ENCODE assay signal across 8 mouse cellular contexts in the genomic region with DNA sequence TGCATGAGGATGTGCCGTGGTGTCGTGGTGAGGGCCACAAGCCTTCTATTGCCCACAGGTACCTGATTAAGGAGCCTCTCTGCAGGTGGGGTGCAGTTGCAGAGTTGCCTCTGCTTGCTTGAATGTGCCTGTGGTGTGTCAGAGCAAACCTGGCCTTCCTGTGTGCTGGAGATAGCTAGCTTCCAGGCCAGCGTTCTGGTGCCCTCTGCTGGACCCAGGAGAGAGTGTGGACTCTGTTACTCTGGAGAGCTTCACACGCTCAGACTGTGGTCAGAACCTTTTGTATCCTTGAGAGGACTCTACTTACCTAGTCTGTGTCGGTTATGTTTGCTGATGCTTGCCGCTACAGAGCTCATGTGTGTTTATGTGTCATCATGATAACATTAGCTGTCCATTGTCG. TPM values are rescaled to one million over a fixed set of nuclear protein-coding genes. Genes with fewer than 3 reads are reported as not detected.
DNase-seq lines count a peak whose midpoint lies in the region; ATAC-seq and TF ChIP-seq lines count a peak whose summit lies in the region.

No protein-coding gene starts in this region.

- DNase-seq in c-Kit-positive CD71-positive TER-119-positive erythroid progenitor cells, embryonic 14.5 days (ENCODE audit: low spot score): peak; percentile 24
- peak; percentile 89 for DNase-seq in heart, postnatal 4 days
- peak; percentile 63 to 77 for DNase-seq in layer of hippocampus, adult 2 months (ENCODE audit: low spot score in 2 of 2)
- DNase-seq in retina, adult 2 months (ENCODE audit: low read depth, low spot score): peak; percentile 67
- DNase-seq in thymus, postnatal 4 days: peak; percentile 83

- TF ChIP-seq EP300 in ES-Bruce4 (IDR thresholded peaks at IDR 0.05; ENCODE audit: insufficient read depth, low read depth, low read length): no peak

- H3K9me3 ChIP-seq in ES-Bruce4 (replicated peaks; ENCODE audit: control insufficient read depth, insufficient read depth, low read length, poor library complexity, severe bottlenecking): no peaks in the 10 kb centered on the region
- no peaks in the 10 kb centered on the region for H3K9me3 ChIP-seq in forebrain, embryonic 15.5 days
- H3K9me3 ChIP-seq in lung, embryonic 16.5 days (ENCODE audit: control insufficient read depth, low read length): no peaks in the 10 kb centered on the region

- H3K36me3 ChIP-seq in ES-Bruce4 (ENCODE audit: control insufficient read depth, insufficient read depth, low read length, poor library complexity, severe bottlenecking): 0 out of 2 replicates have a peak, but pooled peaks cover 7% of the 10 kb centered on the region
- H3K36me3 ChIP-seq in forebrain, embryonic 15.5 days: peaks cover 56% of the 10 kb centered on the region
- peaks cover 14% of the 10 kb centered on the region for H3K36me3 ChIP-seq in lung, embryonic 16.5 days (ENCODE audit: control insufficient read depth, insufficient read depth, low read length)

- no peak overlapping the region for H3K9ac ChIP-seq in ES-Bruce4 (ENCODE audit: low read depth, poor library complexity, severe bottlenecking)
- no peak overlapping the region for H3K9ac ChIP-seq in forebrain, embryonic 15.5 days (replicated peaks)
- no peak overlapping the region for H3K9ac ChIP-seq in lung, embryonic 16.5 days (ENCODE audit: low read length)

- no peaks in the 10 kb centered on the region for H3K4me1 ChIP-seq in ES-Bruce4 (ENCODE audit: control insufficient read depth, insufficient read depth, low read length)
- H3K4me1 ChIP-seq in forebrain, embryonic 15.5 days: peaks cover 15% of the 10 kb centered on the region
- peaks cover 18% of the 10 kb centered on the region for H3K4me1 ChIP-seq in lung, embryonic 16.5 days (replicated peaks; ENCODE audit: control insufficient read depth, insufficient read depth, low read length)

- H3K4me2 ChIP-seq in forebrain, embryonic 15.5 days (replicated peaks): no peak overlapping the region
- no peak overlapping the region for H3K4me2 ChIP-seq in lung, embryonic 16.5 days (ENCODE audit: low read depth, low read length)

- WGBS in forebrain, embryonic 15.5 days: 59% methylated on average over 7 of the region's 7 CpGs
- WGBS in lung, embryonic 16.5 days: 40% methylated on average over 6 of the region's 7 CpGs

- H3K4me3 ChIP-seq in ES-Bruce4 (ENCODE audit: low read depth, low read length): no peak overlapping the region
- H3K4me3 ChIP-seq in forebrain, embryonic 15.5 days: no peak overlapping the region
- H3K4me3 ChIP-seq in layer of hippocampus, adult 2 months: no peak overlapping the region
- no peak overlapping the region for H3K4me3 ChIP-seq in lung, embryonic 16.5 days (ENCODE audit: low read length)

- ATAC-seq in forebrain, embryonic 15.5 days (replicated peaks): peak; percentile 78
- ATAC-seq in lung, embryonic 16.5 days (ENCODE audit: low read depth): peak; percentile 71

- peak; percentile 93 for TF ChIP-seq CTCF in ES-Bruce4 (IDR thresholded peaks at IDR 0.05; ENCODE audit: low read depth, low read length)
- TF ChIP-seq CTCF in layer of hippocampus, adult 2 months (conservative IDR thresholded peaks at IDR 0.05): peak; percentile 90

- no peak for TF ChIP-seq POLR2A in ES-Bruce4 (IDR thresholded peaks at IDR 0.05; ENCODE audit: insufficient read depth, low read length)

- H3K27me3 ChIP-seq in ES-Bruce4 (ENCODE audit: control insufficient read depth, insufficient read depth, low read length, poor library complexity, severe bottlenecking): no peaks in the 10 kb centered on the region
- H3K27me3 ChIP-seq in forebrain, embryonic 15.5 days: no peaks in the 10 kb centered on the region
- no peaks in the 10 kb centered on the region for H3K27me3 ChIP-seq in lung, embryonic 16.5 days (ENCODE audit: control insufficient read depth, insufficient read depth, low read depth, low read length)

- no peak overlapping the region for H3K27ac ChIP-seq in ES-Bruce4 (ENCODE audit: insufficient read depth, low read length)
- no peak overlapping the region for H3K27ac ChIP-seq in forebrain, embryonic 15.5 days (replicated peaks)
- H3K27ac ChIP-seq in layer of hippocampus, adult 2 months: no peak overlapping the region
- H3K27ac ChIP-seq in lung, embryonic 16.5 days (ENCODE audit: low read length): no peak overlapping the region

RNA-seq across cellular contexts. Expression of a gene that starts 14.4 kb away (rescaled TPM):
- polyA plus RNA-seq in ES-Bruce4 (2011; ENCODE audit: insufficient read depth, insufficient read length, low read depth, missing spikeins): 10.5 and 11.0 TPM in 2 replicates
- 56.7 and 59.7 TPM in 2 replicates for polyA plus RNA-seq in forebrain, embryonic 15.5 days (2015; fragmentation: Nextera tagmentation; extraction: Ambion mirVana)
- 1 to 10 TPM; 4.2 to 4.5 TPM for total RNA-seq in heart, postnatal 4 days (2021)
- 10 to 100 TPM; 17.1 to 19.1 TPM for total RNA-seq in layer of hippocampus, adult 2 months (2021)
- polyA plus RNA-seq in lung, embryonic 16.5 days (2015; fragmentation: Nextera tagmentation; extraction: Ambion mirVana): 23.5 and 27.3 TPM in 2 replicates

RNA-seq across cellular contexts. Expression of a gene that starts 28.4 kb away (rescaled TPM):
- polyA plus RNA-seq in ES-Bruce4 (2011; ENCODE audit: insufficient read depth, insufficient read length, low read depth, missing spikeins): 52.1 and 54.3 TPM in 2 replicates
- 53.8 and 55.0 TPM in 2 replicates for polyA plus RNA-seq in forebrain, embryonic 15.5 days (2015; fragmentation: Nextera tagmentation; extraction: Ambion mirVana)
- 1 to 10 TPM; 6.2 to 6.5 TPM for total RNA-seq in heart, postnatal 4 days (2021)
- 10 to 100 TPM; 13.9 to 14.8 TPM for total RNA-seq in layer of hippocampus, adult 2 months (2021)
- 7.1 and 10.8 TPM in 2 replicates for polyA plus RNA-seq in lung, embryonic 16.5 days (2015; fragmentation: Nextera tagmentation; extraction: Ambion mirVana)

Comparison
In these comparisons a context has a peak if more than half of its experiments do, and no peak if none do; other contexts are left out.
1. DNase-seq: peak in every context shown above with its lines; median percentile 89 in heart, postnatal 4 days; 83 in thymus, postnatal 4 days; 70 in layer of hippocampus, adult 2 months; 67 in retina, adult 2 months; 24 in c-Kit-positive CD71-positive TER-119-positive erythroid progenitor cells, embryonic 14.5 days.